In genomic region chr14:121648581-121649060, GRCm38 (mm10) we compare ENCODE assay signal across 9 mouse cellular contexts.
A peak's percentile ranks its signal among the peaks of the same experiment; 100 is the strongest.
DNase-seq lines count a peak whose midpoint lies in the region; ATAC-seq and TF ChIP-seq lines count a peak whose summit lies in the region.
"Had no signal": no experiment of that assay in that cellular context is flagged by ENCODE, and none has a peak within 500 bp of the region (broad histone marks: within the 10 kb centered on the region; RNA-seq: fewer than 3 reads in every experiment).

No protein-coding gene starts in this region.

- 40% methylated on average over 9 of the region's 9 CpGs for WGBS in embryonic facial prominence, embryonic 14.5 days
- 64% methylated on average over 9 of the region's 9 CpGs for WGBS in hindbrain, postnatal 0 days
- 32% methylated on average over 9 of the region's 9 CpGs for WGBS in liver, postnatal 0 days (ENCODE audit: insufficient replicate concordance)
- 68% methylated on average over 9 of the region's 9 CpGs for WGBS in cerebellum, adult 2 months

- DNase-seq in embryonic facial prominence, embryonic 14.5 days (ENCODE audit: low spot score): peak; percentile 31
- no peak for DNase-seq in hindbrain, postnatal 0 days (ENCODE audit: low spot score)
- no peak for DNase-seq in liver, postnatal 0 days
- DNase-seq in right cerebral cortex, adult 2 months (ENCODE audit: low spot score in 2 of 2): no peak
- DNase-seq in cerebellum, adult 2 months: no peak
- no peak for DNase-seq in testis, postnatal 14 days (ENCODE audit: low spot score)
- no peak for DNase-seq in Muller cell, postnatal 12 days (ENCODE audit: inconsistent ontology term)

- H3K4me3 ChIP-seq in cortical plate, adult 2 months (ENCODE audit: insufficient read depth, low read length): no peak overlapping the region
- no peak overlapping the region for H3K4me3 ChIP-seq in embryonic facial prominence, embryonic 14.5 days (ENCODE audit: low read depth, low read length)
- no peak overlapping the region for H3K4me3 ChIP-seq in hindbrain, postnatal 0 days (ENCODE audit: low read length)
- H3K4me3 ChIP-seq in liver, postnatal 0 days (ENCODE audit: low read depth, low read length): no peak overlapping the region
- no peak overlapping the region for H3K4me3 ChIP-seq in cerebellum, adult 2 months (replicated peaks; ENCODE audit: insufficient read depth, low read depth, low read length)

- 0 out of 2 replicates have a peak, but pooled peaks have one; percentile 48 for ATAC-seq in embryonic facial prominence, embryonic 14.5 days (ENCODE audit: low read depth)
- ATAC-seq in hindbrain, postnatal 0 days: 0 out of 2 replicates have a peak, but pooled peaks have one; percentile 27
- peak; percentile 60 for ATAC-seq in liver, postnatal 0 days

- H3K9me3 ChIP-seq in embryonic facial prominence, embryonic 14.5 days (ENCODE audit: control insufficient read depth, low read length): no peaks in the 10 kb centered on the region
- no peaks in the 10 kb centered on the region for H3K9me3 ChIP-seq in hindbrain, postnatal 0 days (ENCODE audit: low read length)
- no peaks in the 10 kb centered on the region for H3K9me3 ChIP-seq in liver, postnatal 0 days (ENCODE audit: low read length)

- no peak overlapping the region for H3K9ac ChIP-seq in embryonic facial prominence, embryonic 14.5 days (ENCODE audit: low read depth, low read length)
- no peak overlapping the region for H3K9ac ChIP-seq in hindbrain, postnatal 0 days (replicated peaks; ENCODE audit: low read length)
- no peak overlapping the region for H3K9ac ChIP-seq in liver, postnatal 0 days (replicated peaks)

- H3K4me1 ChIP-seq in cortical plate, adult 2 months (ENCODE audit: control insufficient read depth, insufficient read depth, low read length): no peaks in the 10 kb centered on the region; the same call in 1 of the 2 replicates
- peaks cover 16% of the 10 kb centered on the region; the same call in 1 of the 2 replicates for H3K4me1 ChIP-seq in embryonic facial prominence, embryonic 14.5 days (ENCODE audit: control insufficient read depth, insufficient read depth, low read length)
- H3K4me1 ChIP-seq in hindbrain, postnatal 0 days (ENCODE audit: insufficient read depth, low read length): no peaks in the 10 kb centered on the region
- peaks cover 7% of the 10 kb centered on the region for H3K4me1 ChIP-seq in liver, postnatal 0 days (ENCODE audit: insufficient read depth)
- H3K4me1 ChIP-seq in cerebellum, adult 2 months (ENCODE audit: control insufficient read depth, insufficient read depth, low read length): peaks cover 20% of the 10 kb centered on the region

- TF ChIP-seq EP300 in liver, postnatal 0 days (IDR thresholded peaks at IDR 0.05; ENCODE audit: low read depth): no peak

- peak overlapping the region; percentile 32; the same call in 1 of the 2 replicates for H3K27ac ChIP-seq in cortical plate, adult 2 months (ENCODE audit: insufficient read depth, low read length)
- peak overlapping the region; percentile 10 for H3K27ac ChIP-seq in embryonic facial prominence, embryonic 14.5 days (replicated peaks; ENCODE audit: low read depth, low read length)
- H3K27ac ChIP-seq in hindbrain, postnatal 0 days: 0 out of 2 replicates have a peak overlapping the region, but pooled peaks have one; percentile 11
- peak overlapping the region; percentile 44; the same call in 1 of the 2 replicates for H3K27ac ChIP-seq in liver, postnatal 0 days (ENCODE audit: low read depth)
- H3K27ac ChIP-seq in cerebellum, adult 2 months (ENCODE audit: insufficient read depth, low read length): no peak overlapping the region
- H3K27ac ChIP-seq: macrophage had no signal

- H3K27me3 ChIP-seq in embryonic facial prominence, embryonic 14.5 days (replicated peaks; ENCODE audit: control insufficient read depth, insufficient read depth, low read length): no peaks in the 10 kb centered on the region
- H3K27me3 ChIP-seq in hindbrain, postnatal 0 days (ENCODE audit: insufficient read depth, low read length): no peaks in the 10 kb centered on the region
- H3K27me3 ChIP-seq in liver, postnatal 0 days (ENCODE audit: insufficient read depth, low read length): no peaks in the 10 kb centered on the region
- H3K27me3 ChIP-seq in cerebellum, adult 2 months (ENCODE audit: control insufficient read depth, insufficient read depth, low read length): no peaks in the 10 kb centered on the region

- TF ChIP-seq CTCF in cortical plate, adult 2 months (IDR thresholded peaks at IDR 0.05; ENCODE audit: extremely low read depth, insufficient read depth, low read length): no peak
- no peak for TF ChIP-seq CTCF in hindbrain, postnatal 0 days (IDR thresholded peaks at IDR 0.05; ENCODE audit: low read depth)
- TF ChIP-seq CTCF in liver, postnatal 0 days (IDR thresholded peaks at IDR 0.05; ENCODE audit: low read depth): no peak
- TF ChIP-seq CTCF in cerebellum, adult 2 months (IDR thresholded peaks at IDR 0.05; ENCODE audit: borderline replicate concordance, insufficient read depth, low read depth, low read length): no peak

- no peak overlapping the region for H3K4me2 ChIP-seq in embryonic facial prominence, embryonic 14.5 days (ENCODE audit: low read depth, low read length)
- H3K4me2 ChIP-seq in hindbrain, postnatal 0 days (ENCODE audit: low read depth, low read length): no peak overlapping the region
- no peak overlapping the region for H3K4me2 ChIP-seq in liver, postnatal 0 days (ENCODE audit: low read depth, low read length)

- 0 out of 2 replicates have a peak, but pooled peaks cover 4% of the 10 kb centered on the region for H3K36me3 ChIP-seq in embryonic facial prominence, embryonic 14.5 days (ENCODE audit: control insufficient read depth, insufficient read depth, low read length)
- H3K36me3 ChIP-seq in hindbrain, postnatal 0 days (ENCODE audit: insufficient read depth, low read length): peaks cover 15% of the 10 kb centered on the region; the same call in 1 of the 2 replicates
- H3K36me3 ChIP-seq in liver, postnatal 0 days (replicated peaks; ENCODE audit: insufficient read depth, low read length): no peaks in the 10 kb centered on the region

- TF ChIP-seq POLR2A in cortical plate, adult 2 months (IDR thresholded peaks at IDR 0.05; ENCODE audit: extremely low read depth, insufficient read depth, low read length): no peak
- TF ChIP-seq POLR2A in cerebellum, adult 2 months (IDR thresholded peaks at IDR 0.05; ENCODE audit: borderline replicate concordance, insufficient read depth, low read length): no peak
